Mouse (Mus musculus) ES-Bruce4 (cell line): Measurements from ENCODE around the gene Astn2.

Experiments
- CTCF ChIP-seq: IDR thresholded peaks from one replicate; pipeline ENCODE4 v1.8.1; 2011; ENCODE audit warnings: low read depth, low read length
- EP300 ChIP-seq: IDR thresholded peaks from 2 replicates; pipeline ENCODE4 v1.6.1; 2011; ENCODE audit warnings: low read depth, low read length; ENCODE audit not compliant: insufficient read depth
- POLR2A ChIP-seq: IDR thresholded peaks from one replicate; pipeline ENCODE4 v1.8.1; 2011; ENCODE audit warnings: low read length; ENCODE audit not compliant: insufficient read depth

GRCm38 (mm10) chr4:66248521-66248920 is 155.9 kb downstream of the Astn2 start:
- TF ChIP-seq POLR2A (no peak), CTCF (no peak), EP300 (no peak)
